Mouse (Mus musculus): ENCODE results near the gene Brwd1. TPM values are rescaled to one million over a fixed set of nuclear protein-coding genes. Genes with fewer than 3 reads are reported as not detected.
A peak's percentile ranks its signal among the peaks of the same experiment; 100 is the strongest.
"Not testable (repeated sequence)": the region's sequence is repeated elsewhere in the genome, so short reads cannot be mapped to it uniquely, and the experiment has no call there.

Brwd1 gene
- polyA plus RNA-seq, 1 experiment from 2014 or later = 45.4 TPM

GRCm38 (mm10) chr16:96025244-96025643 lies 57.1 kb downstream of the Brwd1 start:
- WGBS = 82% methylated on average over 3 of the region's 3 CpGs
- no peak overlapping the region for H3K9ac ChIP-seq (ENCODE audit: low read depth, low read length)
- peak; percentile 28; the same call in 1 of the 2 replicates for TF ChIP-seq CTCF (IDR thresholded peaks at IDR 0.05; ENCODE audit: low read depth)
- no peak for ATAC-seq (replicated peaks; ENCODE audit: low FRiP score, low read depth)
- no peak for DNase-seq (ENCODE audit: low spot score)
- H3K27ac ChIP-seq = no peak overlapping the region
- H3K9me3 ChIP-seq (replicated peaks; ENCODE audit: low read length) = no peaks in the 10 kb centered on the region
- H3K4me2 ChIP-seq (ENCODE audit: low read length) = no peak overlapping the region
- H3K27me3 ChIP-seq (ENCODE audit: insufficient read depth, low read length) = no peaks in the 10 kb centered on the region
- H3K4me1 ChIP-seq (replicated peaks; ENCODE audit: insufficient read depth, low read length) = no peaks in the 10 kb centered on the region
- no peak overlapping the region for H3K4me3 ChIP-seq (replicated peaks; ENCODE audit: low read depth, low read length)
- H3K36me3 ChIP-seq (ENCODE audit: insufficient read depth, low read length) = peaks cover 68% of the 10 kb centered on the region

GRCm38 (mm10) chr16:96021045-96021444 lies 61.3 kb downstream of the Brwd1 start:
- no peak for ATAC-seq (replicated peaks; ENCODE audit: low FRiP score, low read depth)
- Histone ChIP-seq H3K9ac (ENCODE audit: low read depth, low read length) (no peak overlapping the region), H3K4me3 (replicated peaks; ENCODE audit: low read depth, low read length) (no peak overlapping the region), H3K4me2 (ENCODE audit: low read length) (no peak overlapping the region), H3K4me1 (replicated peaks; ENCODE audit: insufficient read depth, low read length) (no peaks in the 10 kb centered on the region), H3K27ac (no peak overlapping the region), H3K36me3 (ENCODE audit: insufficient read depth, low read length) (peaks cover 70% of the 10 kb centered on the region), H3K9me3 (replicated peaks; ENCODE audit: low read length) (no peaks in the 10 kb centered on the region), H3K27me3 (ENCODE audit: insufficient read depth, low read length) (no peaks in the 10 kb centered on the region)
- DNase-seq (ENCODE audit: low spot score) = no peak
- 77% methylated on average over 10 of the region's 10 CpGs for WGBS
- TF ChIP-seq CTCF (IDR thresholded peaks at IDR 0.05; ENCODE audit: low read depth) = no peak

- not testable (repeated sequence) for ATAC-seq (replicated peaks; ENCODE audit: low FRiP score, low read depth)
Observed at GRCm38 (mm10) chr16:96009124-96009523, 73.2 kb downstream of the Brwd1 start.

GRCm38 (mm10) chr16:96004278-96004677 lies 78.0 kb downstream of the Brwd1 start:
- peaks cover 26% of the 10 kb centered on the region for H3K36me3 ChIP-seq (ENCODE audit: insufficient read depth, low read length)
- ATAC-seq (replicated peaks; ENCODE audit: low FRiP score, low read depth); H3K9ac ChIP-seq (ENCODE audit: low read depth, low read length); H3K9me3 ChIP-seq (replicated peaks; ENCODE audit: low read length); H3K4me1 ChIP-seq (replicated peaks; ENCODE audit: insufficient read depth, low read length); H3K4me3 ChIP-seq (replicated peaks; ENCODE audit: low read depth, low read length); H3K27me3 ChIP-seq (ENCODE audit: insufficient read depth, low read length); DNase-seq (ENCODE audit: low spot score); H3K27ac ChIP-seq; H3K4me2 ChIP-seq (ENCODE audit: low read length): not testable (repeated sequence)
- WGBS = no CpG with 5 or more reads among the region's 10 CpGs

More at GRCm38 (mm10) chr16:96009124-96009523, 73.2 kb downstream of the Brwd1 start:
- not testable (repeated sequence) for H3K4me1 ChIP-seq (replicated peaks; ENCODE audit: insufficient read depth, low read length); H3K4me3 ChIP-seq (replicated peaks; ENCODE audit: low read depth, low read length); DNase-seq (ENCODE audit: low spot score); H3K9ac ChIP-seq (ENCODE audit: low read depth, low read length); H3K9me3 ChIP-seq (replicated peaks; ENCODE audit: low read length); H3K27ac ChIP-seq; H3K4me2 ChIP-seq (ENCODE audit: low read length); H3K27me3 ChIP-seq (ENCODE audit: insufficient read depth, low read length)
- WGBS = no CpG with 5 or more reads among the region's 10 CpGs
- peaks cover 17% of the 10 kb centered on the region for H3K36me3 ChIP-seq (ENCODE audit: insufficient read depth, low read length)

GRCm38 (mm10) chr16:95999291-95999690 lies 83.0 kb downstream of the Brwd1 start:
- H3K36me3 ChIP-seq (ENCODE audit: insufficient read depth, low read length) = peaks cover 36% of the 10 kb centered on the region

GRCm38 (mm10) chr16:95996156-95996555 lies 86.2 kb downstream of the Brwd1 start:
- Histone ChIP-seq H3K4me1 (replicated peaks; ENCODE audit: insufficient read depth, low read length) (no peaks in the 10 kb centered on the region), H3K4me3 (replicated peaks; ENCODE audit: low read depth, low read length) (no peak overlapping the region), H3K27ac (no peak overlapping the region), H3K9me3 (replicated peaks; ENCODE audit: low read length) (no peaks in the 10 kb centered on the region), H3K27me3 (ENCODE audit: insufficient read depth, low read length) (no peaks in the 10 kb centered on the region), H3K36me3 (ENCODE audit: insufficient read depth, low read length) (peaks cover 26% of the 10 kb centered on the region), H3K9ac (ENCODE audit: low read depth, low read length) (no peak overlapping the region), H3K4me2 (ENCODE audit: low read length) (no peak overlapping the region)
- no peak for DNase-seq (ENCODE audit: low spot score)
- no peak for ATAC-seq (replicated peaks; ENCODE audit: low FRiP score, low read depth)
- WGBS = 81% methylated on average over 7 of the region's 7 CpGs
- TF ChIP-seq CTCF (IDR thresholded peaks at IDR 0.05; ENCODE audit: low read depth) = no peak

More at GRCm38 (mm10) chr16:95999291-95999690, 83.0 kb downstream of the Brwd1 start:
- H3K4me1 ChIP-seq (replicated peaks; ENCODE audit: insufficient read depth, low read length) = no peaks in the 10 kb centered on the region
- 81% methylated on average over 5 of the region's 5 CpGs for WGBS
- no peak overlapping the region for H3K9ac ChIP-seq (ENCODE audit: low read depth, low read length)
- H3K27ac ChIP-seq = no peak overlapping the region
- no peak overlapping the region for H3K4me3 ChIP-seq (replicated peaks; ENCODE audit: low read depth, low read length)
- H3K27me3 ChIP-seq (ENCODE audit: insufficient read depth, low read length) = no peaks in the 10 kb centered on the region
- no peak for TF ChIP-seq CTCF (IDR thresholded peaks at IDR 0.05; ENCODE audit: low read depth)
- no peak for DNase-seq (ENCODE audit: low spot score)
- no peak overlapping the region for H3K4me2 ChIP-seq (ENCODE audit: low read length)
- no peak for ATAC-seq (replicated peaks; ENCODE audit: low FRiP score, low read depth)
- no peaks in the 10 kb centered on the region for H3K9me3 ChIP-seq (replicated peaks; ENCODE audit: low read length)

GRCm38 (mm10) chr16:95994576-95994975 lies 87.8 kb downstream of the Brwd1 start:
- H3K4me2 ChIP-seq (ENCODE audit: low read length); H3K4me3 ChIP-seq (replicated peaks; ENCODE audit: low read depth, low read length); H3K27ac ChIP-seq; DNase-seq (ENCODE audit: low spot score); H3K4me1 ChIP-seq (replicated peaks; ENCODE audit: insufficient read depth, low read length); H3K9me3 ChIP-seq (replicated peaks; ENCODE audit: low read length); H3K27me3 ChIP-seq (ENCODE audit: insufficient read depth, low read length); H3K9ac ChIP-seq (ENCODE audit: low read depth, low read length); ATAC-seq (replicated peaks; ENCODE audit: low FRiP score, low read depth): not testable (repeated sequence)
- H3K36me3 ChIP-seq (ENCODE audit: insufficient read depth, low read length) = peaks cover 16% of the 10 kb centered on the region; the same call in 1 of the 2 replicates
- 92% methylated on average over 4 of the region's 4 CpGs for WGBS

Data from kidney, postnatal 0 days (tissue).